Comparison of ENCODE assay signal across 12 mouse cellular contexts in genomic region chr2:4978091-4978490, GRCm38 (mm10). TPM values are rescaled to one million over a fixed set of nuclear protein-coding genes. Genes with fewer than 3 reads are reported as not detected.
DNase-seq lines count a peak whose midpoint lies in the region; ATAC-seq lines count a peak whose summit lies in the region.
"Had no signal": no experiment of that assay in that cellular context is flagged by ENCODE, and none has a peak within 500 bp of the region (broad histone marks: within the 10 kb centered on the region; RNA-seq: fewer than 3 reads in every experiment).

No protein-coding gene starts in this region.

- H3K9ac ChIP-seq in hindbrain, embryonic 11.5 days (ENCODE audit: low read depth, low read length): no peak overlapping the region
- no peak overlapping the region for H3K9ac ChIP-seq in forebrain, embryonic 13.5 days
- H3K9ac ChIP-seq: neural tube, embryonic 13.5 days had no signal

- no peak overlapping the region for H3K27ac ChIP-seq in hindbrain, embryonic 11.5 days (ENCODE audit: low read depth, low read length)
- no peak overlapping the region for H3K27ac ChIP-seq in hindbrain, embryonic 10.5 days
- peak overlapping the region; percentile 45 for H3K27ac ChIP-seq in forebrain, embryonic 13.5 days
- H3K27ac ChIP-seq: neural tube, embryonic 13.5 days had no signal

- no peak for ATAC-seq in hindbrain, embryonic 11.5 days (ENCODE audit: low FRiP score)
- ATAC-seq in forebrain, embryonic 13.5 days: peak; percentile 66; the same call in 1 of the 2 replicates
- ATAC-seq: activated CD4-positive, CD25-positive, alpha-beta regulatory T cell, adult 4 months had no signal

- H3K36me3 ChIP-seq in hindbrain, embryonic 11.5 days (ENCODE audit: control insufficient read depth, insufficient read depth, low read length): no peaks in the 10 kb centered on the region
- H3K36me3 ChIP-seq in hindbrain, embryonic 10.5 days: no peaks in the 10 kb centered on the region
- H3K36me3 ChIP-seq in forebrain, embryonic 13.5 days (ENCODE audit: poor library complexity, severe bottlenecking): no peaks in the 10 kb centered on the region
- H3K36me3 ChIP-seq: neural tube, embryonic 13.5 days had no signal

- no peaks in the 10 kb centered on the region for H3K9me3 ChIP-seq in hindbrain, embryonic 11.5 days (ENCODE audit: control insufficient read depth, low read length)
- no peaks in the 10 kb centered on the region for H3K9me3 ChIP-seq in hindbrain, embryonic 10.5 days
- H3K9me3 ChIP-seq in forebrain, embryonic 13.5 days (replicated peaks): no peaks in the 10 kb centered on the region
- H3K9me3 ChIP-seq: neural tube, embryonic 13.5 days had no signal

- H3K27me3 ChIP-seq in hindbrain, embryonic 11.5 days (ENCODE audit: control insufficient read depth, insufficient read depth, low read length): no peaks in the 10 kb centered on the region
- H3K27me3 ChIP-seq in hindbrain, embryonic 10.5 days (ENCODE audit: insufficient read depth, poor library complexity, severe bottlenecking): no peaks in the 10 kb centered on the region
- H3K27me3 ChIP-seq in forebrain, embryonic 13.5 days: no peaks in the 10 kb centered on the region
- H3K27me3 ChIP-seq: neural tube, embryonic 13.5 days had no signal

- H3K4me3 ChIP-seq in hindbrain, embryonic 11.5 days (ENCODE audit: low read depth, low read length): no peak overlapping the region
- H3K4me3 ChIP-seq in hindbrain, embryonic 10.5 days: no peak overlapping the region
- H3K4me3 ChIP-seq in forebrain, embryonic 13.5 days: no peak overlapping the region
- H3K4me3 ChIP-seq: neural tube, embryonic 13.5 days had no signal

- intact Hi-C loops in left cerebral cortex, postnatal 36 days (cut with DNase I): no loop called here

- WGBS in hindbrain, embryonic 11.5 days: 35% methylated on average over 8 of the region's 8 CpGs
- 35% methylated on average over 8 of the region's 8 CpGs for WGBS in hindbrain, embryonic 10.5 days
- 14% methylated on average over 8 of the region's 8 CpGs for WGBS in forebrain, embryonic 13.5 days

- no peak overlapping the region for H3K4me2 ChIP-seq in hindbrain, embryonic 11.5 days (replicated peaks; ENCODE audit: low read depth, low read length)
- H3K4me2 ChIP-seq in forebrain, embryonic 13.5 days: no peak overlapping the region
- H3K4me2 ChIP-seq: neural tube, embryonic 13.5 days had no signal

- DNase-seq in hindbrain, embryonic 11.5 days (ENCODE audit: low spot score): peak; percentile 10
- DNase-seq in hindbrain, embryonic 10.5 days (ENCODE audit: low spot score): no peak
- peak; percentile 79 for DNase-seq in brain, adult 2 months (ENCODE audit: low read depth, low spot score)
- peak; percentile 27 to 31 for DNase-seq in layer of hippocampus, postnatal 36 days
- no peak for DNase-seq in urinary bladder, postnatal 25 days (ENCODE audit: low spot score)
- DNase-seq in left cerebral cortex, postnatal 36 days (ENCODE audit: low spot score in 2 of 2): no peak
- DNase-seq in spleen, postnatal 10 days (ENCODE audit: low spot score in 2 of 2): no peak
- DNase-seq: lung, postnatal 36 days had no signal

- H3K4me1 ChIP-seq in hindbrain, embryonic 11.5 days (replicated peaks; ENCODE audit: control insufficient read depth, insufficient read depth, low read length): no peaks in the 10 kb centered on the region
- H3K4me1 ChIP-seq in hindbrain, embryonic 10.5 days (replicated peaks): peaks cover 11% of the 10 kb centered on the region
- peaks cover 15% of the 10 kb centered on the region for H3K4me1 ChIP-seq in forebrain, embryonic 13.5 days
- H3K4me1 ChIP-seq: neural tube, embryonic 13.5 days had no signal

RNA-seq across cellular contexts. Expression of gene Ucma, which starts 2.2 kb away (rescaled TPM):
- polyA plus RNA-seq in hindbrain, embryonic 11.5 days (2014; fragmentation: Nextera tagmentation; extraction: Ambion mirVana): 0.38 TPM in 1 of 2 replicates, not detected in the other
- polyA plus RNA-seq in hindbrain, embryonic 10.5 days (2016; fragmentation: Nextera tagmentation; extraction: Ambion mirVana): 0.21 TPM in 1 of 2 replicates, not detected in the other
- 0.24 and 0.65 TPM in 2 replicates for polyA plus RNA-seq in forebrain, embryonic 13.5 days (2015; fragmentation: Nextera tagmentation; extraction: Ambion mirVana)
- total RNA-seq in layer of hippocampus, postnatal 36 days (2021): 1 to 10 TPM; 3.0 to 3.8 TPM
- total RNA-seq in left cerebral cortex, postnatal 36 days (2021): 1 to 10 TPM; 1.6 to 2.0 TPM
- total RNA-seq: common myeloid progenitor, adult 5-6 weeks had no signal
- polyA plus RNA-seq: activated CD4-positive, CD25-positive, alpha-beta regulatory T cell, adult 4 months; neural tube, embryonic 13.5 days had no signal

RNA-seq across cellular contexts. Expression of gene Mcm10, which starts 34.5 kb away (rescaled TPM):
- polyA plus RNA-seq in hindbrain, embryonic 11.5 days (2014; fragmentation: Nextera tagmentation; extraction: Ambion mirVana): 34.4 and 44.0 TPM in 2 replicates
- polyA plus RNA-seq in hindbrain, embryonic 10.5 days (2016; fragmentation: Nextera tagmentation; extraction: Ambion mirVana): 46.0 and 62.4 TPM in 2 replicates
- 25.0 and 28.9 TPM in 2 replicates for polyA plus RNA-seq in forebrain, embryonic 13.5 days (2015; fragmentation: Nextera tagmentation; extraction: Ambion mirVana)
- 1 to 10 TPM in 1 of 2 experiments, under 1 TPM in 1; 0.73 to 1.1 TPM for total RNA-seq in layer of hippocampus, postnatal 36 days (2021)
- total RNA-seq in left cerebral cortex, postnatal 36 days (2021): under 1 TPM; 0.79 to 0.96 TPM

RNA-seq across cellular contexts. Expression of gene Phyh, which starts 59.3 kb away (rescaled TPM):
- polyA plus RNA-seq in hindbrain, embryonic 11.5 days (2014; fragmentation: Nextera tagmentation; extraction: Ambion mirVana): 47.0 and 50.1 TPM in 2 replicates
- polyA plus RNA-seq in hindbrain, embryonic 10.5 days (2016; fragmentation: Nextera tagmentation; extraction: Ambion mirVana): 37.3 and 37.5 TPM in 2 replicates
- polyA plus RNA-seq in forebrain, embryonic 13.5 days (2015; fragmentation: Nextera tagmentation; extraction: Ambion mirVana): 40.7 and 41.9 TPM in 2 replicates
- 10 to 100 TPM; 78.2 to 85.7 TPM for total RNA-seq in layer of hippocampus, postnatal 36 days (2021)
- 100 to 1,000 TPM in 1 of 2 experiments, 10 to 100 TPM in 1; 90.4 to 104 TPM for total RNA-seq in left cerebral cortex, postnatal 36 days (2021)

Comparison
In these comparisons a context has a peak if more than half of its experiments do, and no peak if none do; other contexts are left out.
1. DNase-seq: peak in hindbrain, embryonic 11.5 days (single experiment), brain, adult 2 months (single experiment) and layer of hippocampus, postnatal 36 days (2 of 2); none in hindbrain, embryonic 10.5 days (single experiment), urinary bladder, postnatal 25 days (single experiment), left cerebral cortex, postnatal 36 days (0 of 2) and spleen, postnatal 10 days (0 of 2).